15 mouse cellular contexts compared by ENCODE assay signal in the genomic region with DNA sequence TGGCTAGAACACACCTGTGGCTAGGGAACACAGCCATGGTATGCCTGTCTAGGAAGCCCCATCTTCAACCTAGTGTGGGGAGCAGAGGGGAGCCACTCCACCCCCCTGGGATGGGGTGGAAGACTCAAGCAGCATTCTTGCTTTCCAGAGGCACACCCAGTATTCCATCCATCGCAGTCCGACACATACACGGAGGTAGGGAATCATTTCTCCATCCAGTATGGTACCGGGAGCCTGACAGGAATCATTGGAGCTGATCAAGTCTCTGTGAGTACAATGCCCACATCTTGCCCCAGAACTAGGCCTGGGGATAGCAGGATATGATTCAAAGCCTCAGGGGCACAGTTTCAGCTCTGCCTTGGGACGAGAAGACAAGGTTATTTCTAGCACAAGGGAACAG. TPM values are rescaled to one million over a fixed set of nuclear protein-coding genes. Genes with fewer than 3 reads are reported as not detected.
"Had no signal": no experiment of that assay in that cellular context is flagged by ENCODE, and none has a peak within 500 bp of the region (broad histone marks: within the 10 kb centered on the region; RNA-seq: fewer than 3 reads in every experiment).

No protein-coding gene starts in this region.

- H3K9ac ChIP-seq: neural tube, embryonic 15.5 days; stomach, embryonic 15.5 days had no signal

- H3K9me3 ChIP-seq: neural tube, embryonic 15.5 days; stomach, embryonic 15.5 days had no signal

- DNase-seq: retina, postnatal 1 day; right cerebral cortex, adult 18-20 months; right cerebral cortex, postnatal 14 days; right cerebral cortex, postnatal 25 days; right cerebral cortex, postnatal 4 days; spleen, adult 18-20 months; thymus, adult 18-20 months; thymus, adult 2 months; thymus, postnatal 14 days; thymus, postnatal 25 days; thymus, postnatal 36 days; thymus, postnatal 4 days had no signal

- H3K4me2 ChIP-seq: neural tube, embryonic 15.5 days; stomach, embryonic 15.5 days had no signal

- H3K4me1 ChIP-seq: neural tube, embryonic 15.5 days; stomach, embryonic 15.5 days had no signal

- H3K4me3 ChIP-seq: neural tube, embryonic 15.5 days; stomach, embryonic 15.5 days had no signal

- H3K27ac ChIP-seq: neural tube, embryonic 15.5 days; stomach, embryonic 15.5 days had no signal

- H3K27me3 ChIP-seq: neural tube, embryonic 15.5 days; stomach, embryonic 15.5 days had no signal

- H3K36me3 ChIP-seq: neural tube, embryonic 15.5 days; stomach, embryonic 15.5 days had no signal

RNA-seq across cellular contexts. Expression of gene Ctse, which starts 26.0 kb away (rescaled TPM):
- polyA plus RNA-seq: neural tube, embryonic 14.5 days; neural tube, embryonic 15.5 days had no signal
